Mouse (Mus musculus) heart, embryonic 16.5 days (tissue): ENCODE measurements at regions not wholly inside any gene's neighbourhood (a gene's known extent, or its start where the extent isn't known, plus 50 kb on each side); places are given as distances from the start of the nearest gene placed in this dataset.
"Not testable (repeated sequence)": the region's sequence is repeated elsewhere in the genome, so short reads cannot be mapped to it uniquely, and the experiment has no call there.

Source experiments
- ATAC-seq: fragments of 200-750 bp; cut with Nextera tagmentation; replicated peaks from 2 replicates; pipeline ENCODE4 v1.8.0; 2017; ENCODE audit warnings: moderate number of reproducible peaks; ENCODE audit not compliant: insufficient read depth, low FRiP score; ENCODE audit errors: extremely low read depth
- H3K27ac ChIP-seq: fragments of 300-500 bp; sonication (generic); 2 replicates; pipeline ENCODE4 v1.5.1; 2014; ENCODE audit warnings: mild to moderate bottlenecking, low read length, control low read depth, moderate library complexity
- H3K27me3 ChIP-seq: fragments of 300-500 bp; sonication (generic); 2 replicates; pipeline ENCODE4 v1.6.1; 2014; ENCODE audit warnings: low read length, mixed read lengths; ENCODE audit not compliant: control insufficient read depth, insufficient read depth
- H3K36me3 ChIP-seq: fragments of 300-500 bp; sonication (generic); 2 replicates; pipeline ENCODE4 v1.6.1; 2014; ENCODE audit not compliant: control insufficient read depth, insufficient read depth
- H3K4me1 ChIP-seq: fragments of 300-500 bp; sonication (generic); 2 replicates; pipeline ENCODE4 v1.6.1; 2014; ENCODE audit warnings: low read length, mixed read lengths; ENCODE audit not compliant: control insufficient read depth, insufficient read depth
- H3K4me2 ChIP-seq: fragments of 300-500 bp; sonication (generic); 2 replicates; pipeline ENCODE4 v1.6.1; 2014; ENCODE audit warnings: low read depth, mild to moderate bottlenecking, control low read depth, low read length
- H3K4me3 ChIP-seq: fragments of 300-500 bp; sonication (generic); 2 replicates; pipeline ENCODE4 v1.5.1; 2014; ENCODE audit warnings: mild to moderate bottlenecking, control low read depth, low read length
- H3K9ac ChIP-seq: fragments of 300-500 bp; sonication (generic); 2 replicates; pipeline ENCODE4 v1.6.1; 2014; ENCODE audit warnings: low read length, control low read depth
- H3K9me3 ChIP-seq: fragments of 300-500 bp; sonication (generic); replicated peaks from 2 replicates; pipeline ENCODE4 v1.6.1; 2016; ENCODE audit warnings: low read length; ENCODE audit not compliant: control insufficient read depth
- WGBS: fragments of 180-500 bp; shearing (Covaris S2); extraction: QIAGEN DNeasy Blood & Tissue Kit; methylation state at CpG from one replicate; pipeline ENCODE4 v1.1.7; 2014; 5-methylcytosine and 5-hydroxymethylcytosine counted together

DNA sequence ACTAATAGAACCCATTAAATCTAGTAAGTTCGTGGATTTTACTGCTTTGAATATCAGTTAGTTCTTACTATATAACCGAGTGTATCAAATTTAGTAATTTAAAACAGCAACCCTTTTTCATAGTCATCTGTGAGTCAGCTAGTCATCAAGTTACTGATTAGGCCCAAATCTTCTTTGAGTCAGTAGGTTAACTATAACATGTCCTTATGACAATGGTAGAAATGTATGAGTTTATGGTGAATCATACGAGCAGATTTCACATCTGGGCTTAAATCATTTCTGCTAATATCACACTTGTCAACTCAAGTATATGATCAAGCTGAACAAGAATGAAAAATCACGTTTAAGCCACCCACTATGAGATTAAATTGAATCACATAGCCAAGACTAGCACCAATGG is 226.7 kb upstream of the Arx start:
- 59% methylated on average over 4 of the region's 4 CpGs for WGBS
- Histone ChIP-seq H3K9me3 (no peaks in the 10 kb centered on the region), H3K4me1 (no peaks in the 10 kb centered on the region), H3K36me3 (no peaks in the 10 kb centered on the region), H3K27me3 (no peaks in the 10 kb centered on the region), H3K9ac (no peak overlapping the region), H3K4me3 (no peak overlapping the region), H3K4me2 (no peak overlapping the region), H3K27ac (no peak overlapping the region)
- no peak for ATAC-seq

DNA sequence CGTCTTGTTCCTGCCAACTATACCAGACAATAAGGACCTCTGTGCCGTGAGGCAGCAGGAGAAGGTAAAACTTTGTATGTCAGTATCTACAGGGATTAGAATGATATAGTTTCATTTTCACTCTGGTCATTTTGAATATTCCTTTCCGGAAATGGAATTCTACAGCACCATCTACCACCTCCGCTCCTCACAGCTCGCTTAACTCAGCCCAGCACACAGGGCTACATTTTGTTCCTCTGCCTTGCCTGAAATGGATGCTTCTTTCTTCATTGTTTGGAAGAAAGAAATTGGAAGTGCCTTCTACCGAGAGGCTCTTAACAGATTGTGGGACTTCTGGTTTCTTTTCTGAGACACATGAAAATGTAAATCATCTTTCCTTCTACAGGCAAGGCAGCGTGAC is 217.4 kb upstream of the Arx start:
- Histone ChIP-seq H3K27me3 (no peaks in the 10 kb centered on the region), H3K4me1 (no peaks in the 10 kb centered on the region), H3K9me3 (no peaks in the 10 kb centered on the region), H3K36me3 (no peaks in the 10 kb centered on the region), H3K4me2 (peak overlapping the region; percentile 17; the same call in 1 of the 2 replicates), H3K9ac (no peak overlapping the region), H3K27ac (no peak overlapping the region), H3K4me3 (no peak overlapping the region)
- 53% methylated on average over 7 of the region's 7 CpGs for WGBS
- no peak for ATAC-seq

DNA sequence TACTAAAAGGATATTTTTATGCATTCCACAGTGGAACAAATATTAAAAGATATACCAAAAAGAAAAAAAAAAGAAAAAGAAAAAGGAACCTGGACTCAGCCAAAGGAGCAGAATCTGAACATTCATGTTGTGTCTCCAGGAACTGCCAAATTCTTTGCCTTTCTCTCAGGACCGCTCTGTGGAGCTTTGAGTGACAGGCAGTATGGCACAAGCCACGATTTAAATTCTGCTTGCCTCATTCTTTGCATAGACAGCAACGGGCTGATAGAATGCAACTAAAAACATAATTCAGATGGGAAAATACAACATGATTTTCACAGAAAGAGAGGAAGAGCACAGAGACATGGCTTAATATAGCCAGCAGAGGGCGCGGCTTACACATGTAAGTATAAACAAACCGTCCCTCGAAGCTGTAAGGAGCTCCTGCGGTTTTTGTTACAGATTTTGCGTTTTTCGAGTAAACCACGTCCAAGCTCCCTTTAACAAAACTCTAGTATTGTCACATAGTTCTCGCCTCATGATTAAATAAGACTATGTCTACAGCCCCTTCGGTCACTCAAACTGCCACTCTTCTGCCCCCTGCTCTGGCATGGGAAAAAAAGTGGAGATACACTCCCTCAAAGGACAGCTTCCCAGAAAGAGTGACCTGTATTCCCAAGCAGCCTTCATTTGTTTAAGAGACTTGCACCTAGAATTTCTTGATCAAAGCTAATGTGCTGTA is 216.5 kb upstream of the Arx start:
- H3K4me3 ChIP-seq: peak overlapping the region; percentile 21
- H3K27ac ChIP-seq: no peak overlapping the region

DNA sequence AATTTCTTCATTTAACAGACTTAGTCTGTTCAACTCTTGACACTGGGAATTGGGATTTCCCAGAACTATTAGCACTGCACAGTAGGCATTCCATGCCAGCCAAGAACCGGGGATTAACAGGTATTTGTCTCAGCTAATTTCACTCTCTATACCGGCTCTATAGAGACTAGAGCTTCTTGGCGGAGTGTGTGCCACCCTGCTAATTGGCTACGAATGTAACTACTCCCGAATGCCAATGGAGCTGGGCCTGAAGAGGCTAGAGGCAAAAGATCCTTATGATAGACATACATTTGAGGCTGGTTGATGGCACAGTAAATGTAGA is 216.0 kb upstream of the Arx start:
- no peak for ATAC-seq
- H3K4me2 ChIP-seq: peak overlapping the region; percentile 54; the same call in 1 of the 2 replicates
- 62% methylated on average over 5 of the region's 5 CpGs for WGBS

More for the DNA sequence above, 216.5 kb upstream of the Arx start:
- Histone ChIP-seq H3K36me3 (no peaks in the 10 kb centered on the region), H3K4me2 (peak overlapping the region; percentile 54), H3K27me3 (no peaks in the 10 kb centered on the region), H3K4me1 (no peaks in the 10 kb centered on the region), H3K9me3 (no peaks in the 10 kb centered on the region), H3K9ac (no peak overlapping the region)
- 13% methylated on average over 13 of the region's 13 CpGs for WGBS
- no peak for ATAC-seq

DNA sequence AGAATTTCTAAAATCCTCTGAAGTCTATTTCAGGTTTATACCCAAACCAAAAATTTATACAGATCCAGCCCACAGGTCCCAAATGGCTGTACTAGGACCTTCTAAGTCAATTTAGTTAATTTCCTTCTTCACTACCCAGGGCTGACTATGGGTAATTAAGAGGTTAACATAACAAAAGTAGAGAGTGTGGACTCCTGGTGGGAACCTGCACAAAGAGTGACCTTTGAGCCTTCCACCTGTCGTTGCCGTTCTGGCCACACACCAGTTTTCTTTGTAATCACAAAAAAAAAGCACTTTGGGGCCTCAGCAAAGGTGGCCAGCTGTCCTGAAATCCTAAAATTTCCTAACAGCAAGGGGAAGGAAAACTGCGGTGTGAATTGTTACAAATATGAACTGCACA is 197.3 kb upstream of the Arx start:
- Histone ChIP-seq H3K4me1 (no peaks in the 10 kb centered on the region), H3K4me3 (no peak overlapping the region), H3K36me3 (no peaks in the 10 kb centered on the region), H3K27me3 (no peaks in the 10 kb centered on the region), H3K9me3 (no peaks in the 10 kb centered on the region), H3K27ac (no peak overlapping the region), H3K4me2 (no peak overlapping the region), H3K9ac (no peak overlapping the region)
- 51% methylated on average over 3 of the region's 3 CpGs for WGBS
- ATAC-seq: no peak

More for the DNA sequence above, 216.0 kb upstream of the Arx start:
- Histone ChIP-seq H3K9ac (no peak overlapping the region), H3K27me3 (no peaks in the 10 kb centered on the region), H3K9me3 (no peaks in the 10 kb centered on the region), H3K4me3 (no peak overlapping the region), H3K27ac (no peak overlapping the region), H3K36me3 (no peaks in the 10 kb centered on the region), H3K4me1 (no peaks in the 10 kb centered on the region)

DNA sequence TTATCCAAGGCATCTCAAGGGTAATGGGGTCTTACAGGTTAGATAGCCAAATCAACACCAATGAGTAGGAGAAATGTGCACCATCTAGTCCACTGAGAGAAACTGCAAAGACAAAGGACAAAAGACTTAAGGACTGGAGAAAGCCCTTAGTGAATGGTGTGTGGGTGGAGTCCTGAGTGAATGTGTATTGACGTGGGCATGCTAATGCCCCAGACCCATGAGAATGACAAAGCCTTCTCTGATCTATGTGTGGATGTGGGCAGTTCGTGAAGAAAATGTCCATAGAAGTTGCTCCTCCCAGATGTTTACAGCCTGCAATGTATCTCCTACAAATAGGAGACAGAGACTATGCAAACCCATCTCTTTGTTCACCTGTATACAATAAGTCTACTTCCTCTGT is 188.7 kb upstream of the Arx start:
- WGBS: 67% methylated on average over 2 of the region's 2 CpGs
- Histone ChIP-seq H3K27ac (no peak overlapping the region), H3K4me1 (no peaks in the 10 kb centered on the region), H3K4me2 (no peak overlapping the region), H3K9me3 (no peaks in the 10 kb centered on the region), H3K4me3 (no peak overlapping the region), H3K27me3 (no peaks in the 10 kb centered on the region), H3K36me3 (no peaks in the 10 kb centered on the region), H3K9ac (no peak overlapping the region)
- ATAC-seq: no peak

DNA sequence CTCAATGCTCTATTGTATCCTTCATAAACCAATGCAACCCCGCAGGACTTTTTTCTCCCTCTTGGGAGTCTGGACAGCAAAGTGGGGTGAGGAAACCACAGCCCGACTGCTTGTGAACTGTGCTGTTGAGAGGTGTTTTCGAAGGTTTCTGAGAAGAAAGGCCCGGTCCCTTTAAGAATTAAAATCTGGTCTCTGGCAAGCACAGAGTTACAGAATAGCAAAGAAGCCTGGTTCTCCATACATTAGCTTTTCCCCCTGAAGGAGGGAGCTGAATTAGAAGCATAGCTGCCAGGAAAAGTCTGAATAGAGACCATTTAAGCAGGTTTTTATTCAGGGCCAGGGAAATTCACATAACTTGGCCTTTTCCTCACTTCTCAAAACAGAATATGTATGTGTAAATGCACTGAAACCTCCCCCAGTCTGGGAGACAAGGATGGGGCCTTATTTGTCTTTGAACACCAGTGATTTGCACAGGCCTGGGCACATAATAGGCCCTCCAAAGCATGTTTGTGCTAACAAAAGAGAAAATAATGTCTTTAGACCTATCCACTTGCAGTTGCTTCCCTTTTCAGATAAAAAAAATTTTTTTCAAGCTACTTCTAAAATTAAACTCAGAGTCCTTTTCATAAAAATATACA is 178.2 kb upstream of the Arx start:
- Histone ChIP-seq H3K36me3 (no peaks in the 10 kb centered on the region), H3K4me1 (no peaks in the 10 kb centered on the region), H3K9me3 (no peaks in the 10 kb centered on the region), H3K4me3 (no peak overlapping the region), H3K9ac (no peak overlapping the region), H3K27ac (no peak overlapping the region), H3K27me3 (no peaks in the 10 kb centered on the region), H3K4me2 (no peak overlapping the region)
- ATAC-seq: no peak
- 69% methylated on average over 4 of the region's 4 CpGs for WGBS

DNA sequence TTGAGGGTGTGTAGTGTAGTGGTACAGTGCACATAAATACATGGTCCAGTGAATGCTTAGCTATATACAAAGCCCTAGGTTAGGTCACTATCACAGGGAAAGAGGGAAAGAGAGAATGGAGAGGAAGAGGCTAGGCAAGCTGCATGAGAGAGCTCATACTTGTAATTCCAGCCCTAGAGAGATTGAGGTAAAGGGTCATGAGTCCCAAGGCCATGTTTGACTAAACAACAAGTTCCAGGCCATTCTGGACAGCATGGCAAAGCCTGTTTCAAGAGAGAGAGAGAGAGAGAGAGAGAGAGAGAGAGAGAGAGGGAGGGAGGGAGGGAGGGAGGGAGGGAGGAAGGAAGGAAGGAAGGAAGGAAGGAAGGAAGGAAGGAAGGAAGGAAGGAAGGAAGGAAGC is 131.9 kb upstream of the Arx start:
- not testable (repeated sequence) for H3K27me3 ChIP-seq, H3K9ac ChIP-seq, H3K36me3 ChIP-seq, ATAC-seq, H3K27ac ChIP-seq, H3K4me3 ChIP-seq, H3K9me3 ChIP-seq, H3K4me1 ChIP-seq, H3K4me2 ChIP-seq

DNA sequence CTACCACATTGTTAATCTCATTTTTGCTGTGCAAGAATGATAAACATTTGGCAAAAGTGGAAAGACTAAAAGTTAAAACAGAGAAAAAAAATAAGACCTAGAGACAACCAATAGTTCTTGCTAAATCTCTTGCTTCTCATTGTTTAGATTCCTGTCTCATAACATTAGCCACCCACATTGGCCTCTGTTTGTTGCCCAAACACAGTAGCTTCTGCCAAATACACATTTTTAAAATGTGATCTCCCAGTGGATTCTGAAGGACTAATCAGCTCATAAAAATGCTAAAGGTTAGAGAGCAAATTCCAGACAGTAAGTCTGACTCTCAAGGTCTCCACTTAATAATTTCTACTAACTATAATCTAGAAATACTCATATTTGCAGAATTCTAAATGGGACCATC is 127.1 kb upstream of the Arx start:
- H3K9me3 ChIP-seq: no peaks in the 10 kb centered on the region
- no peak overlapping the region for H3K27ac ChIP-seq
- no peak for ATAC-seq
- no peak overlapping the region for H3K4me2 ChIP-seq
- no peak overlapping the region for H3K9ac ChIP-seq
- no peak overlapping the region for H3K4me3 ChIP-seq
- H3K4me1 ChIP-seq: no peaks in the 10 kb centered on the region
- no peaks in the 10 kb centered on the region for H3K36me3 ChIP-seq
- no peaks in the 10 kb centered on the region for H3K27me3 ChIP-seq
